Mouse (Mus musculus) hematopoietic multipotent progenitor cell, adult 10-12 weeks (in vitro differentiated cells): ENCODE results near the gene Vac14. TPM values are rescaled to one million over a fixed set of nuclear protein-coding genes. Genes with fewer than 3 reads are reported as not detected.

Source experiments
- polyA plus RNA-seq: library from polyadenylated mRNA; stranded (reverse); fragments of >175 nt; gene quantifications from 2 replicates; pipeline ENCODE4 v1.2.3, GENCODE M21; 2012; ENCODE audit warnings: low replicate concordance

Gene Vac14
- 62.0 and 64.7 TPM in 2 replicates for polyA plus RNA-seq

DNA sequence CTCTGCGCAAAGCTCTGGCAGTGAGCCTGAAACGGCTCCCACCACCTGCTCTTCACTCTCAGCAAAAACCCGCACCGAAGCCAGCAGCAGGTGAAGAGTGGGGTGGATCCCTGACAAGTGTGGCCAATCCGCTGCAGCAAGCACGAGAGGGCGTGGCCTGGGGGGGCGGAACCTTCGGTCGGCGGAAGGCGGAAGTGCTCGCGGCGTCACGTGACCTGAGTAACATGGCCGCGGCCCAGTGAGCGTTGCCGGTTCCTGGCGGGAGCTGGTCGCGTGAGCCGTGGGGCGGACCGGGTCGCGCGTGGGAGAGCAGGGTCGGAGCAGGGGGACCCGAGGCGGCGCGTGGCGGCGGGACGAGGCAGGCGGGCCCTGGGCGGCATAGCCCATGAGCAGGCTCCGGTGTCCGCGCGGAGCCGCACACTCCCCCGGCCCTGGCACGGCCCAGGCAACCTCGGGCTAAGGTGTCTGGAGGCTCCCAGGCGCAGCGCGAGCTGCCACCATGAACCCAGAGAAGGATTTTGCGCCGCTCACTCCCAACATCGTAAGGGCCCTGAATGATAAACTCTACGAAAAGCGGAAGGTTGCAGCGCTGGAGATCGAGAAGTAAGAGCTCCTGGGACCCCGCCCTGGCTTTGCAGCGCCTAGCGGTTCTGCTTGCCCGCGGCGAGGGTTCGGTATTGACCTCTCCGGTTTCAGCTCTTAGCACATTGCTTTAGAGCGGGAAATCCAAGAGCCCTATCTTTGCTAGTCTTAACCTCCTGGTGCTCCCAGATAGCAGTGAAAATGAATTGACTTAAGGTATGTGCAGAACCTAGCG lies at the start of gene Vac14:
Gene Vac14, plus strand, starts transcription at position 195 of the 817 bp plus-strand sequence.

DNA sequence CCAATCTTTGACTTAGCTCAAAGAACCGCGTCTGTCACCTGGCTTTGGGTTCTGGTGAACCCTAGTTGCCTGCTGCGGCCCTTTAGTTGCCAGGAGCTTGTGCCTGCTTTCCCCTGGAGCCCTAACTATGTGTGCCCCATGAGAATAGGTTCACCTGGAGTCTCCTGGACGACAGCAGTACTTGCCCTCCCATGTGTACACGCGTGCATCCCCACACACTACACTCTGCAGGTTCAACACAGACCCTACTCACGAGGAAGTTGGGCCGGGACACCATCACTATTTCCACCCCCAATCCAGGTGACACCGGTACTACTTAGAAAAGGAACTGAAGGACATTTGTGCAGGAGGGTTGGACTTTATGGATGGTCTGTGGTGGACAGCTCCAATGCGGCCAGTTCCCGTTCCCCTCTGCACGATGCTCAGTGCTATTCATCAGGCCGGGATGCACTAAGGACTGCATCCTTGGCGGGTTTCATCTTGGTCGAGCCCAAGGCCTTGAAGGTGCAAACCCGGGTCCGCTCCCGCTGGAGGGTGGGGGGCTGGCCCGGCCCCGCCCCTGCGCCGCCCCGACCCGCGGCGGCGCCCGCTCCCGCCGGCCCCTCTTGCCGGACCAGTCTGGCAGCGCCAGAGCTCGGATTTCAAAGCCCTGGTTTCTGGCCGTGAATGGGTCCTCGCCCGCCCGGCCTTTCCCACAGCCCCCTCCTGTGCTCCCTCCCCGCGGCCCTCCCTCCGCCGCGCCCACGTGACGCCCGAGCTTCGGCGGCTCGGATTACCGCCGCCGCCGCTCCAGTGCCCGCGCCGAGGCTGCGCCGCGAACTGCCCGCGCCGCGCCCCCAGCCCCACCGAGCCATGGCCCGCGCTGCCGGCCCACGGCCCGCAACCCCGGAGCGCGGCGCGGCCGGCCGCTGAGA lies 102.6 kb downstream of the Vac14 start, which contains the start of gene Mtss1l:
Gene Mtss1l, plus strand, starts transcription at position 792 of the 914 bp plus-strand sequence.

Other genes with a start within 250 kb of the Vac14 start
- gene Mtss1l, start 102.9 kb downstream of the Vac14 start, polyA plus RNA-seq = 4.4 and 6.8 TPM in 2 replicates
- gene Il34, start 187.3 kb downstream of the Vac14 start, polyA plus RNA-seq = 0.78 and 0.98 TPM in 2 replicates
- 13.2 and 17.4 TPM in 2 replicates for gene Cog4, start 228.0 kb downstream of the Vac14 start, polyA plus RNA-seq
- gene Sf3b3, start 228.2 kb downstream of the Vac14 start, polyA plus RNA-seq = 5.9 and 9.9 TPM in 2 replicates